Mouse (Mus musculus) small intestine, adult 2 months (tissue): Measurements from ENCODE around the gene Cyp2t4.

Experiments
- CTCF ChIP-seq: fragments of 200-500 bp; IDR thresholded peaks from 2 replicates; pipeline ENCODE4 v1.5.1; 2012; ENCODE audit warnings: low read depth, mild to moderate bottlenecking, control low read depth, inconsistent platforms, low read length, moderate library complexity, mixed read lengths; ENCODE audit not compliant: insufficient replicate concordance, insufficient read length; ENCODE audit errors: extremely low read depth
- POLR2A ChIP-seq: fragments of 200-500 bp; IDR thresholded peaks from 2 replicates; pipeline ENCODE4 v1.6.1; 2012; ENCODE audit warnings: low read depth, mild to moderate bottlenecking, control low read depth, inconsistent platforms, low read length, moderate library complexity

- peak; percentile 22; the same call in 1 of the 2 replicates for TF ChIP-seq CTCF
- no peak for TF ChIP-seq POLR2A
Observed at GRCm38 (mm10) chr7:27131387-27131786, 22.1 kb upstream of the Cyp2t4 start.
